Mouse (Mus musculus): ENCODE measurements around the gene Dync1i1.

The Dync1i1 gene

DNA sequence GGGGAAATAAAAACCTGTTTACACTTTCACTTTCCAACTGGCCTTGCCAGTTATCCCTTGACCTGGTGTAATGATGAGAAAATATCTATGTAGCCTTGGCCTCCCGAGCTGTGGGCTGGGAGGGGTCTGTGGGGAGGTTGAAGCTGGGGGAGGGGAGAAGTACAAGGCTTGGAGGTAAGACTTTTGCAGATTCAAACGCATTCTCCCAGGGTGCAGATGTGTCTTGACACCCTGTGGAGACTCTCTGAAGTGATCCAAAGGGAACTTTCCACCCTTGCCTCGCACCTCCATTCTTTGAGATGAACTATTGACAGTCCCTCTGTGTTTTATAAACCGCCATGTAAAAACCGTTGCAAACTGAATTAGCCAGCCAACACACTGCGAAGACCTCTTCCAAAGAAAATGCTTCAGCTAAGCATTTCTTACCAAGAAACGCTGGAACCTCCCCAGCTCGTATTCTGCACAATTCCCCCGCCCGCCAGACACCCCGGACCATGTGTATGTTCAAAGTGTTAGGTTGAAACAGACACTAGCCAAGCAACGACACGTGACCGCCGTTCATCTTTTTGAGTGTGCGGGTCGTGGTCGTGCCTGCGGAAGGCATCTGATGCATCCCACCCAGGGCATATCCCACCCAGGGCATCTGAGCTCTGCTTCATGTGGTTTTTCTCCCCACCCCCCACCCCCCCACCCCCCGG lies 133.6 kb downstream of the Dync1i1 start:
- DNase-seq, result no peak

DNA sequence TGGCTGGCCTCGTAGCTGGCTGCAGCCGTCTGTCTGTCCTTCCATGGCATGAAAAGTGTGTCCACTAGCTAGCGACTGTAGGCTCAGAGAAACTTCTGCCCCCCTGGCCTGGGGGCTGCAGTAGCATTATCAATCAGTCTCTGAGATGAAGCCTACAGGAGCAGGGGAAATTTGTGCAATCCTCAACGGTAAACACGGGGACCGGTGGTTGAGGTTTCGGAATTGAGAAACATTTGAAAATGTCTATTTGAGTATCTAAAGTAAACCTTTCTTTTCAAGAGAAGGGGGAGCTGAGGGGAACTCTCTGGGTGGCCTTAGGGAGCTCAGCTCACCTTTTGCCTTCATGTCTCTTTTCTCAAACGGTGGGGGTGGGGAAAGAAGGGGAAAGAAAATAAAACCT lies 134.2 kb downstream of the Dync1i1 start:
- DNase-seq, result no peak

DNA sequence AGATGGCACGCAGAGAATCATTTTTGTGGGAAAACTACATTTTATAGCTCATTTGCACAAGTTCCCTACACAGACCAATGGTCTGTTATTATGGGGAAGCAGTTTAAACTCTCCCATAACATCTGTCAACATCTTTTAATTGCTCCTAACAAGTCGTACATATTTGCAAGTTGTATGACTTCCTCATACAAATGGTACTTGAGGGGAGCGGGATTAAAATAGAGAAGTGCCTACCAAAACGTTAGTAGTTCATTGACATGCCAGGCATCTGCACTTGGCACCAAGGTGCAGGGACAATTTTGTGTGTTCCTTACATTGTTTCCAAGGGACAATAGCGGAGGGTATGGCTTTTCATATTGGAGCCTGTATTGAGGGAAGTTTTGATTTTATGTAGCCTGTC lies 140.7 kb downstream of the Dync1i1 start:
- DNase-seq, result no peak

DNA sequence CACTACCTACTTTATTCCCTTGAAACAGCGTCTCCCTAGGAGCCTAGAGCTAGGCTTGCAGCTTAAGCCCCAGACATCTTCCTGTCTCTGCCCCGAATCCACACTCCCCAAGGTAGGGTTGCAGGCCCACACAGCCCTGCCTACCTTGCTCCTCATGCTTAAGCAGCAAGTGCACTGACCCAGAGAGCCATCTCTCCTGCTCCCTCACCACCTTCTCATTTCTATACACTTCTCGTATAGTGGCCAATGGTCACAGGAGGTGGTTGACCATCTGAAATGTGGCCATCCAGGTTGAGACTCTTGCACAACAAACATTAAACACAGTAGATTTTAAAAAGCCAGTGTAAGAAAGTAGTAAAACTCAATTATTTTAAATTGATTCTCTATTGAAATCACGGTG lies 141.8 kb downstream of the Dync1i1 start:
- DNase-seq, result no peak

DNA sequence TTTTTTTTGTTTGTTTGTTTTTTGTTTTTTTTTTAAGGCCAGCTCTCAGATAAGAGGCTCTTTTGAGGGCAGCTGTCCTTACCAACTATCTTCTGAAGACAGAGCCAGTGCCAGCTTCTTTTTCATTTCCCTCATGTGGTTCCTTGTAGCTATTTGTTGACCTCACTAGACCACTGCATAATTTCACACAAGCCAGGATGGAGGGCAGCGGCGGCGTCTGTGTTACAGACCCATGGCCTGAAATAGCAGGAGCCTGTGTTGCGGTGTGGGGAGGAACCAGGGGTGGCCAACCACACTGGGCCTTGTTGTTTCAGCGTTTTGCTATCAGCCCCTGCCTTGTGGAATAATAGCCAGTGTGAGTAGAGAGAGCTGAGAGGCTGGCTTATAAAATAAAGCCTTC lies 145.6 kb downstream of the Dync1i1 start:
- no peak for DNase-seq

DNA sequence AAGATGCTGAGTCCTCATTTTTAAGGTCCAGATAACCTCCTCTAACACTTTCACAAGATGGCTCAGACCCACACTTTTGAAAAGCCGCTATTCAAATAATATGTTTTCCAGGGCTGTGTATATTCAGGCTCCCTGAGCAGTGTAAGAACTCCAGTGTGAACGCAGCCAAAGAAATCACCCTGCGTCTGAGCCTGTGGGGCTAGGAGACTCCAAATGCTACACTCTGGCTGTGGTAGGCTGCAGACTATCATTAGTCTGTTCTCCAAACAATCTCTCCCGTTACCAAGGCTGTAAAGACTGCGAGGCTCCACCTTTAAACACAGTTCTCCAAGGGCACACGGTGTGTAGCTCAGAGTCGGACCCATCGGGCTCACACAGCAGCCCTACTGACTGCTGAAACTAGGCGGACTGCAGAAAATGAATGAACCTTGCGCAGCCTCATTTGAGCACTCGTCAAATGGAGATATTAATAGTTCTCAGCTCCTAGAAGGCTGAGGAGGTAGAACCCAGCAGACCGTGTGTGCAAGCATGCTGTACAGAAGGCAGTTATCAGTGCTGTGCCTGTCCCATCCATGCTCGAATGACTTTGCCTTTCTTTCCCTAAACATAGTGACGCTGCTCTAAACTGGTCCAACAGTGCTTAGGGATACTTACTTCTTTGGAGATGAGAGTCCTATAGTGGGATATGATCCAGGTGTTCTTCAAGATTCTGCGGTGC lies 146.3 kb downstream of the Dync1i1 start:
- no peak for DNase-seq

DNA sequence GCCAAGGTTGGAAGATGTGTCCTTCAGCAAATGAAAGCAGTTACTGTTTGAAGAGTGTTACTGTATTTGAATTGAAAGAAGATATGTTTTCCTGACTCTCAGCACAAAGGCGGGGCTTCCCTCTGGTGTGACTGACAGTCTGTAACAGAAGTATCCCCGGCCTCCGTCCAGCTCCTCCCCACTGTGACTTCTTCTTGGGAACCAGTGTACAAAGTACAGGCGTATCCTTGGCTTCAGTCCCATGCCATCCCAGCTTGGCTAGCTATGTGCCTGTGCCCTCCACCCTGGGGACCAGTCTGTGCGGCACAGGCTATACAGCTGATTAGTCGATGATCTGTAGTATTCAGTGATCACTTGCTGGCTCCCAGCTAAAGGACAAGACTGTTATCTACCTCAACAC lies 163.9 kb downstream of the Dync1i1 start:
- no peak for DNase-seq

DNA sequence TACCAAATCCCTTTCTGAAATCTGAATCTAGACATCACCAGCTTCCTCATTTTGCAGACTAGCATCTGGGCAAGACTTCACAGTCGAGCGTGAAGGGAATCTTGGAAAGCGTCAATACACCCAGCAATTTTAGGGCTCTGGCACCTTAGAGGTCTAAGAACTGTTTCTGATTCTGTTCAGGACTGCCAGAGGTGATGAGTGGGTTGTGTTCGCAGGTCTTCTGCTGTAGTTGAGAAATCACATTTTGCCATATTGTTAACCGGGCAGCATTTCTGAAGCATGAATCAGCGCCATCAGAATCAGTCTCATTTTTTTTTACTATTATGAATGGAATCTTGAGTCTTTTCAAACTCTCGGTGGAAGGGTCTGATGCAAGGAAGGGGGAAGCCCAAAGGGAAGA lies 185.9 kb downstream of the Dync1i1 start:
- DNase-seq, result no peak

DNA sequence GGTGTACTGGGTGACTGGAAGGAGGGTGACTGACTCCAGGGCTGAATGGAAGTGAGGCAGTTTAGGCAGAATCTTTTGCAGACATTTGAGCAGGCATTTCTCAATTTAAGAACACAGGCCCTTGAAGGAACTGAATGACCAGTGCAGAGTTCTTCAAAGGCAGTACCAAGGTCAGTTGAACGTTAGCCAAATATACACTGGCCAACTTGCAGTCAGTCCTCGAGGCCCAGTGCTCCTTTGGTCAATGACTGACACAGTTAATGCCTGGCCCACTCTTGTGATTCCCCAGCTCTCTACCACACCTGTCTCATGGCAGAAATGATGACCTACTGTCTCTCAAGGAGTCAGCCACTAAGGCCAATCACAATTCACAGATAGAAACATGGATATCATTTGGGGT lies 189.6 kb downstream of the Dync1i1 start:
- DNase-seq, result no peak

DNA sequence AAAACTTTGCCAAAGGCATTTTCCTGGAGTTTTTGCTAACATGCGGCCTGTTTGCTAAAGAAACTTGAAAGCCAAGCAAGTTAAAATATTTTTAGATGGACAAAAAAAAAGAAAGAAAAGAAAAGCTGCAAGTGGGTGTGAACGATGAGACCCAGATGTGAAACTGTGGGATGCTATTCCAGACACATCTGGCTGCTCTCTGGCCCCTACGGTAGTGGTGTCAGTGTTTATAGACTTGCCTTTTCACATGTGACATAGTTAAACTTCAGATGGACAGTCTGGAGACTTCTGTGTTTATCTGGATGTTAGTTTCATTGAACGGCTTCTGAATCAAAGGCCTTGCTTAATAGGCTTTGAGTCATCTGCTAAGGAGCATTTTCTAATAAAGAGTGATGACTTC lies 195.2 kb downstream of the Dync1i1 start:
- no peak for DNase-seq

DNA sequence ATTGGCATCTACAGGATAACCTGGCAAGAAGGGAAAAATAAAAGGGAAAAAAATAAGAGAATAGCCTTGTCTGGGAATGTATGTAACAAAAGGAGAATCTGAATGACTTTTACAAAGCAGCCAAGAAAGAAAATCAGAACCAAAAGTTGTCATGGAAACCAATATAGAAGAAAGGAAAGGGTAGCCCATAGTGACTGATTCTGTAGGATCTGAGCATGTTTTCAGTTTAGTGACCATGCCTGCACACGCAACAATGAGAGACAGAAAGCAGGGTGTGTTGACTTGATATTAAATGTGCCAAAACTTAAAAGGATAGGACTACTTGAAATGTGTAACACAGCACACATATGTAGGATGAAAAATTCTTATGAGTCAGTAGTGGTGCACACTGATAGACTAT lies 197.2 kb downstream of the Dync1i1 start:
- no peak for DNase-seq

DNA sequence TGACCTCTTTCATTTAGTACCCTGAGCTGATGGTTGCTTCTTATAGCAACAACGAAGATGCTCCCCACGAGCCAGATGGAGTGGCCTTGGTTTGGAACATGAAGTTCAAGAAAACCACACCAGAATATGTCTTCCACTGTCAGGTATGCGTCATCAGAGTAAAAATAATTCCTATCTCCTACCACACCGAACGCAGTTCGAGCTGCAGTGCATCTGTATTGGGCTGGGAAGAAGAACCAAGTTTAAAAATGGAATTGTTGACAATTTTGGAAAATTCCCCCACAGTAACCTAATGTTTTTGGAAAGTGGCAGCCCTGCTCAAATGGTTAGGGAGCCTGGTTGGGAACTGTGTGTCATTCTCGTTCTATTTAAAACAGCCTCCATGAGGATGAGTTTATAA lies 197.7 kb downstream of the Dync1i1 start:
- no peak for DNase-seq

DNA sequence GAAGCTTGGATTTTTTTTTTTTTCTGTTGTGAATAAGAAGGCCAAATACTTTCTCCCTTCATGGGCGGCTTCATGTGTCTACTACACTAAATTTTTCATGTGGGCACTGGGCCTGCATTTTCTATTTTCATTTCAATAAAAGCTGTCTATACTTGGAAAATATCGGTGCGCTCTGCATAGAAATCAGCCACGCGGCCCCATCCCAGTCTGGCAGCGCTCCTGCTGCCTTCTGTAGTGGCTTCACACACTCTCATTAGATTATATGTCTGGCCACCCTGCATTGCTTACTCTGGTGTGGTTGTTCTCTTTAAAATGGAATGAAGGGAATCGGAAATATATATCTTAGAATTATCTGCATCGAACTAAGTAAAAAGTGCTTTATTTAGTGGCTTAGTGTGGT lies 204.7 kb downstream of the Dync1i1 start:
- DNase-seq, result no peak

DNA sequence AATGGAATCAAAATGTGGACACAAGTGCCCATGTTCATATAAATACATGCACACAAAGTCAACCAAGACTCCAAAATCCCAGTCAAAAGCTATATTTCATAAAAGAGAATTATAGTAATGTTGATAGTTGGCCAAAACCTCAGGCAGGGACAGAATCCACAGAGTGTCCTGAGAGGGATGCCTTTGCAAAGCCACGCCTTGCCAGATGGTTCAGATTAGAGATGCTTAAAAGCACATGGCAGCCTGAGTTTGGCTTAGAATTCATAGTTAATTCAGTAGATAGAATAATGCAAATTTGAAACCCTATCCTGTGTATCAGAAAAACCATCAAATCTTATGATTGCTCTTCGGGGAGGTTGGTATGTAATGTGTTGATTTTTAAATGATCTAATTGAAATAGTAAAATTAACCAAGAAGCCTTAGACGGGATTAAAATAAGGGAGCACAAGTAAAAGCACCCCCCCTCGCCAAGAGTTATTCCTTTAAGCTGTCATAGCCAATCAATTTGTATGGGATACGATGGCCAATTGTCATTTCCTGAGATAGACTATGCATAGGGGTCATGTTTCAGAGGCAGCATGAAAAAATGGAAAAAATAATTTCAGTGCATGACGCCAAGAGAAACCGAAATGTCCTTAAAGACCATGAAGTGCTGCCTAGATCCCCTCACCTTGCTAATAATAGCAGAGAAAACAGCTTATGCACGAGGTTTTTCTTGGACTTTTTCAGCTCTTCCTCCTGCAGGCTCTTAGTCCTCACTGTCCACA lies 210.3 kb downstream of the Dync1i1 start:
- no peak for DNase-seq

DNA sequence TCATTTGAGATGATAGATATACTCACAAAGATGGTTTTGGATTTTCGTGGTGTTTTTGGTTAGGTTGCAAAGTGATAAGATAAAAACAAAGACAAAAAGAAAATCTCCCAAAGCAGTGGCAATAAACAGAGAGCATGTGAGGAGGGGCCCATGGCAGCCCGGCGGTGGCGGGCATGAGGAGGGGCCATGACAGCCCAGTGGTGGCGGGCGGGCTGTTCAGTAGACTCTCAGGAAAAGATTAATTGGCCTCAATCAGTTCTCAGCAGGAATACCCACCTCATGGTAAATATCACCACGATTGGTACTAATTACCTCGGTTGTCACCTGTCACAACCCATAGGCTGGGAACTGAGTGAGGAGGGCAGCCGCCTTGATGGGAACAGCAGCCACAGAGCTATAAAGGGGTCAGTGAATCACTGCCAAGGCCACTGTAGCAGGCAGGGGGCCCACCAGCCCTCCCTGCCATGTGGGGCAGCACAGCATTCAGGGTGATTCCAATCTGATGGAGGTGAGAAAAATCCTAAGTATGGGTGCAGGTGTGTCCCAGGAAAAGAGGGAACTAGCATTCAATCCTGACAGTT lies 224.5 kb downstream of the Dync1i1 start:
- no peak for DNase-seq

DNA sequence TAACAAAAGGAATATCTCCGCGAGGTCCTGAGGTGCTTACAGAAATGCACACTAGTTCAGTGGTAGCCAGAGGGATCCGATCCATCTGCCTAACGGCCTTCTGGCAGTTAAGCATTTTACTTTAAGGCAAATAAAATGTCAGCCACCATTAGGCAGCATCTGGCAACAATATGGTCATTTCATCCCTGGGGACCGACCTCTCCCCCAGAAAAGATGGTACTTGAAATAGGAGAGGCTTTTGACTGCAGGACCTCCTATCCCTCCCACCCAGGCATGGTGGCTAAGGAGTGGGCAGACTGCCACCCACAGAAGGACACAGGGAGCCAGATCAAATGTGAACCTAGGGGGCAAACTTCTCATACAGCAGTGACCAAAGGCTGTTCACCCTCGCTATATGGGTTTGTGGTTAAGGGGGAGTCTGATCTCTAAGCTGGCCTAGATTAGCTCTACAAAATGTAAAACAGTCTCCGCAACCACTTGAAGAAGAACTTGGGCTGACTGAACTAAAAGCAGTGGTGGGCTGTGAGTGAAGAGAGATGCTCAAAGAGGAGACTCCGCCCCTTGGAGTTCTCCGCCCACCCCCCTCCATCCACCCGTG lies 231.0 kb downstream of the Dync1i1 start:
- DNase-seq, result no peak

DNA sequence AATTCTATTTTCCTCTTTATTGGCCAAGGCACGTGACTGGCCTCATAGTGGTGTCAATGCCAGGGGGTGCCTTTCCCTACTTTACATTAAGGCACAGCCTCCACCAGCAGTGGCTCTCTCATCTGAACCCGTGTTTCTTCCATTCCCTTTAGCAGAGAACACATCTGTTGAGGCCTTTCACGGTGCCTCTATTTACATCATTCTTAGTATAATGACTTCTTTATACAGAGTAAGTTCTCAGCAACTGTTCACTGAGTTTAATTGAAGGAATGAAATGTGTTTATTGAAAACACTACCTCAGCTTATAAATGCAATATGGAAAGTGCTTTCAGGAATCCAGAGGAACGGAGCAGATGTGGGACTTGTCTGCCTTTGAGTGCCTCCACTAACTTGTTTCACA lies 235.3 kb downstream of the Dync1i1 start:
- DNase-seq, result no peak

DNA sequence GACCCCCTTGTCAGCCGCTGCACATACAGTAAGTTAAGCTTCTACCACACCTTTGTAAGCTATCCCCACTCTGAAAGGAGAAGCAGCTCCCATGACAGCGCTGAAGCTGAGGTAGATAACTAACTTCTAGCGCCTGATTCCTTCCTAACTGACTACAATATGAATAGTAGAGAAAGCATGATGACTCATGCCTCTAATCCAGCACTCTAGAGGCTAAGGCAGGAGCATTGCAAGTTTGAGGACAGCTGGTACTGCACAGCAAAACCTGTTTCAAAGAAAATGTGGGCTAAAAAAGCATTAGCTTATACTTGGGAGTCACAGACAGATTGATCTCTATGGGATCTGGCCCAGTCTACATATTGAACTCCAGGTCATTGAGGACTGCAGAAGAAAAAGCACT lies 236.5 kb downstream of the Dync1i1 start:
- DNase-seq, result no peak

DNA sequence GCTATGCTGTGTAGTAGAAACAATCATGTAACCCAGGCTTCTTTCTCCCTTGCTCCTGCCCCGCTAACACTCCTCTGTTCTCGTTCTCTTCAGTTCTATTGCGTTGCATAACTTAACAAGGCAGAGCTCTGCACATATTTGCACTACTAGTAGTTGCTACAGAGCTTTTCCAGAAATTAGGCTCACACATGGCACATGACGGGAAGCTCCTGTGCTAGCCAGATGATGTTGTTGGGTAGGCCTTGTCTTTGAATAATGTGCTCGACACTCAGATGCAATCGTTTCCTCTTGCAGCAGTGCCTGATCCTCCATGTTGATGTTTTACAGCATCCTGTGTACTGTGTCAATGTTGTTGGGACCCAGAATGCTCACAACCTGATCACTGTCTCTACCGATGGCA lies 240.9 kb downstream of the Dync1i1 start:
- DNase-seq, result no peak

DNA sequence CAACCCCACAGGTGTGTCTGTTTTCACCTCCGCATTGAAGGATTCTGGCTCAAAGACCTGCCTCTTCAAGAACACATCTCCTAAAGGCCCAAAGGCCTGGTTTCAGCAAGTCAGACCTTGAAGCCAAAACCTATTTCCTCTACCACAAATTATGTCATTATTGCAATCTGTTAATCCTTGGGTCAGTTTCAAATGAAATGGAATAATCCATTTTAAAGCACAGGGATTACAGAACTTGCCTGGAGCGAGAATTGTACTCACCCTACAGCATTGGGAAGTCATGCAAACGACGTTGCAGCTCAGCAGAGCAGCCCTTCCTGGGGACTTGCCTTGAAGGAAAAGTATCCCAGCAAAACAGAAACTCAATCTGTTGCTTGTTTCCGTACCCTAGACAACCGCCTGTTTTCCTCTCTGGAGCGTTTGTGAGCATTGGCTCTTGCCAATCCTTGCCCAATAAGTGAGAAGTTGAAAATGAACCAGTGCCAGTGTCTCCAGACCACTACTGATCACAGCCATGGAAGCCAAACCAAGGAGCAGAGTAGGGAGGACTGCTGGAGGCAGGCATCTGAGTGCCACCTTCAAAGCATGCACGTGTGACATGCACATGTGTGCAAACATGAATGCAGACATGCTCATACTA lies 241.5 kb downstream of the Dync1i1 start:
- DNase-seq, result no peak

DNA sequence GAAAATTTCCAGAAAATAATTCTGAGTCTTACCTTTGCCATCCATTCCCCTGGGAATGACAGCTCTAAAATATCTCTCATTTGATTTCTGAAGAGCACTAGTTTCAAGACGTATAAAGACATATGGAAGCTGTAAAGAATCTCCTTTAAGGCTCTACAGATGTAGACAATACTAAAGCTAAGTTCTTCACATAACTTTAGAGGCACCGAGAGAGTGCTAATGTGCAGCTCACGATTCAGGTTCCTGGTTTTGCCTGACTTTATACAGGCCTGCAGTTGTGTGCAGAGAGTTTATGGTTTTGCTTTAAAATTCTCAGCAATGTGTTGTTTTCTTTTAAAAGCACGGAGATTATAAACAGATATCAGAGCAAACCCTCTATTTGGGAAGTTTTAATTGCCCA lies 242.1 kb downstream of the Dync1i1 start:
- DNase-seq, result no peak

DNA sequence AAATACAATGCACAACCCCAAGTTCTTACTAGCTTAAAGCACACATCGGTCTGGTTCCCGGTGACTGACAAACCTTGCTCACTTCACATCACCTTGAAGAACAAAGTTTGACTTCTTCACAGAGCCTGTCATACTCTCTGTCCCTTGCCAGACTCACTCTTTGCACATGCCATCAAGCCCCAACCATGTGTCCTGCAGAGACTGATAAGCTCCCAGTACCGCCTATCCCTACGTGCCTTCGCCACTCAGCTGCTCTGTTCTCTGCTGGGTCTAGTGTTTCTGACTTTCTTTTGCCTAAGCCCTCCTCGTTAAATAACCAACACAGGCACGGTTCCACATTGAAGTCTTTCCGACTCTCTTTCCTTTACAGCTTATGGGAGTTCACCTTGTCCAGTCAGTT lies 244.2 kb downstream of the Dync1i1 start:
- DNase-seq, result no peak

DNA sequence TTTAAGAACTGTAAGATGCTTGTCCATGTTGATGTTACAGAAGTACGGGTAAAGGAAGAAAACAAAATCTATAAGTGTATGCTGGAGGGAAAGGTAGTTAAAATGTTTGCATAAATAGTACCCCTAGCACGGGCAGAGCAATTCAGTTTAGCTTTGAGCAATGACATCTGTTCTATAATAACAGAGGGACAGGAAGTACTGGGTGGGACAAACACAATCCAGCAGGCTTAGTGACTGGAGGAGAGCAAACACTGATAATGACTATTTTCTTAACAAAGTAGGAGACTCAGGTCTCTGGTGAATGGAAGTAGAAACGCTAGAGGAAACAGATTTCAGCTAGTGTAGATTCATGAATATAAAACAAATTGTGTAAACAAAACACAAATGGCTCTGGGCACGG lies 250.8 kb downstream of the Dync1i1 start:
- no peak for DNase-seq

Data from thymus, adult 18-20 months (tissue).